In genomic region chr6:45843736-45844135, GRCm38 (mm10) we compare ENCODE assay signal across 18 mouse cellular contexts.
"Had no signal": no experiment of that assay in that cellular context is flagged by ENCODE, and none has a peak within 500 bp of the region (broad histone marks: within the 10 kb centered on the region; RNA-seq: fewer than 3 reads in every experiment).

No protein-coding gene starts in this region.

- H3K9ac ChIP-seq: liver, embryonic 15.5 days; lung, embryonic 14.5 days; midbrain, embryonic 12.5 days; neural tube, embryonic 13.5 days; neural tube, embryonic 15.5 days had no signal

- H3K4me3 ChIP-seq: liver, embryonic 15.5 days; midbrain, embryonic 10.5 days; midbrain, embryonic 12.5 days; myocyte; neural tube, embryonic 13.5 days; neural tube, embryonic 15.5 days had no signal

- H3K9me3 ChIP-seq: liver, embryonic 15.5 days; midbrain, embryonic 10.5 days; midbrain, embryonic 12.5 days; neural tube, embryonic 13.5 days; neural tube, embryonic 15.5 days had no signal

- H3K4me1 ChIP-seq: liver, embryonic 15.5 days; midbrain, embryonic 10.5 days; midbrain, embryonic 12.5 days; neural tube, embryonic 13.5 days; neural tube, embryonic 15.5 days had no signal

- H3K27me3 ChIP-seq: liver, embryonic 15.5 days; midbrain, embryonic 12.5 days; neural tube, embryonic 13.5 days; neural tube, embryonic 15.5 days had no signal

- ATAC-seq: midbrain, embryonic 16.5 days had no signal

- H3K36me3 ChIP-seq: liver, embryonic 15.5 days; midbrain, embryonic 10.5 days; midbrain, embryonic 12.5 days; neural tube, embryonic 13.5 days; neural tube, embryonic 15.5 days had no signal

- H3K27ac ChIP-seq: liver, embryonic 15.5 days; midbrain, embryonic 10.5 days; midbrain, embryonic 12.5 days; neural tube, embryonic 13.5 days; neural tube, embryonic 15.5 days had no signal

- DNase-seq: lung, adult 18-20 months; lung, embryonic 14.5 days; lung, postnatal 10 days; lung, postnatal 4 days; midbrain, embryonic 14.5 days; retina, postnatal 1 day; right cerebral cortex, postnatal 14 days; spleen, adult 18-20 months; thymus, adult 2 months; thymus, postnatal 25 days; thymus, postnatal 4 days had no signal

- H3K4me2 ChIP-seq: liver, embryonic 15.5 days; lung, embryonic 14.5 days; midbrain, embryonic 12.5 days; neural tube, embryonic 13.5 days; neural tube, embryonic 15.5 days had no signal
